Mouse (Mus musculus) heart, postnatal 0 days (tissue): ENCODE results near the gene Car8. TPM values are rescaled to one million over a fixed set of nuclear protein-coding genes. Genes with fewer than 3 reads are reported as not detected.

Experiments used
- ATAC-seq: fragments of 200-750 bp; cut with Nextera tagmentation; 2 replicates; pipeline ENCODE4 v1.8.0; 2017; ENCODE audit warnings: low read depth, moderate number of reproducible peaks, moderate library complexity; ENCODE audit not compliant: insufficient read depth
- DNase-seq: peaks from one replicate; pipeline ENCODE4 v3.0.0-alpha.2; 2016; ENCODE audit warnings: low spot score
- H3K27ac ChIP-seq: fragments of 300-500 bp; sonication (generic); 2 replicates; pipeline ENCODE4 v1.5.1; 2014; ENCODE audit warnings: low read depth, mild to moderate bottlenecking
- H3K27me3 ChIP-seq: fragments of 300-500 bp; sonication (generic); 2 replicates; pipeline ENCODE4 v1.6.1; 2014; ENCODE audit warnings: low read length, mixed read lengths; ENCODE audit not compliant: control insufficient read depth, insufficient read depth
- H3K36me3 ChIP-seq: fragments of 300-500 bp; sonication (generic); replicated peaks from 2 replicates; pipeline ENCODE4 v1.6.1; 2014; ENCODE audit warnings: low read length, mixed read lengths; ENCODE audit not compliant: control insufficient read depth, insufficient read depth
- H3K4me1 ChIP-seq: fragments of 300-500 bp; sonication (generic); 2 replicates; pipeline ENCODE4 v1.6.1; 2014; ENCODE audit warnings: antibody characterized with exemption; ENCODE audit not compliant: control insufficient read depth, insufficient read depth
- H3K4me2 ChIP-seq: fragments of 300-500 bp; sonication (generic); 2 replicates; pipeline ENCODE4 v1.6.1; 2014; ENCODE audit warnings: low read depth, mild to moderate bottlenecking, low read length, moderate library complexity
- H3K4me3 ChIP-seq: fragments of 300-500 bp; sonication (generic); 2 replicates; pipeline ENCODE4 v1.5.1; 2014; ENCODE audit warnings: low read depth, low read length
- H3K9ac ChIP-seq: fragments of 300-500 bp; sonication (generic); replicated peaks from 2 replicates; pipeline ENCODE4 v1.6.1; 2014; ENCODE audit warnings: low read depth, low read length, mixed read lengths
- H3K9me3 ChIP-seq: fragments of 300-500 bp; sonication (generic); replicated peaks from 2 replicates; pipeline ENCODE4 v1.6.1; 2016; ENCODE audit warnings: low read length; ENCODE audit not compliant: control insufficient read depth
- CTCF ChIP-seq: IDR thresholded peaks from 2 replicates; pipeline ENCODE4 v1.5.1; 2016; ENCODE audit warnings: antibody characterized with exemption, control low read depth, low read depth
- EP300 ChIP-seq: IDR thresholded peaks from 2 replicates; pipeline ENCODE4 v1.6.1; 2016; ENCODE audit warnings: antibody characterized with exemption, low read depth
- WGBS: fragments of 180-500 bp; shearing (Covaris S2); extraction: QIAGEN DNeasy Blood & Tissue Kit; methylation state at CpG from one replicate; pipeline ENCODE4 v1.1.7; 2014; 5-methylcytosine and 5-hydroxymethylcytosine counted together
- polyA plus RNA-seq: library from polyadenylated mRNA; unstranded; fragments of >200 nt; fragmentation: Nextera tagmentation; extraction: Ambion mirVana; gene quantifications from 2 replicates; pipeline ENCODE4 v1.2.1, GENCODE M21; 2015
- total RNA-seq: library from RNA; depleted of rRNA; stranded (reverse); fragments of >200 nt; gene quantifications from 2 replicates; pipeline ENCODE4 v1.2.3, GENCODE M21; 2014; ENCODE audit warnings: low replicate concordance

Car8 gene
- total and polyA plus RNA-seq, 2 experiments from 2014 or later, result 9.1 to 12.5 TPM

DNA sequence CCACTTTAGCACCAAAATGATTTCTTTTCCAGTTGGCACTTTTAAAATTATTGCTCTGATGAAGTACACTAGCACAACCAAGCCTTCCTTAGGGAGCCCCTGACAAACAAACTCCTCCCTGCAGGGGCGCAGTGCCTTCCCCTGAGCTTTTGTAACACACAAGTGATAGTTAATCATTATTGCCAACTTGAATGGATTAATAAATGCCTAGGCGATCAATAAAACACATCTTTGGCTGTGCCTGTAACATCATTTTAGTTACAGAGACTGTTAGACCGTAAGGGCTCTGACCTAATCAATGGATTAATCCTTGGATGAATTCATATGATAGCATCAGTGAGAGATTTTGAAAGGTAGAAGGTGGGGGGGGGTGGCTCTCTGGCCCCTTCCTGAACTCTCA is 6.2 kb upstream of the Car8 start:
- ATAC-seq, result no peak
- no peak for TF ChIP-seq CTCF
- no peak for TF ChIP-seq EP300

DNA sequence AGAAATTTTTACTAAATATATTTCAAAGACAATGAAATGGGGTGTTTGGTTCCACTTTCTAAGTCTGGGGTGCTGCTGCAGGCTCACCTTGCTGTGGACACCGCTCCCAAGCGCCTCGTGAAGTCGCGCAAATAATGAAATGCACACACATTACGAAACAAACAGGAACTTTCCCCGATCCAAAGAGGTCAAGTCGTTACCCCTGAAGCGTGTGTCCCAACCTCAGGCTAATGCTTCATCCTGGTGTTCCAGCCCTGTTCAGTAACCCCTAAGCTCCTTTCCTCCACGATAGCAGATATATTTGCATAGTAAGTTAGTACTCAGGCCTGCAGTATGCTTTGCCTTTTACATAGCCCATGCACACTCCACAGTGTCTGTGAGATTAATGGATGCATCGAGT is 858 bp upstream of the Car8 start:
- ATAC-seq (no peak), DNase-seq (no peak)
- H3K4me2 ChIP-seq, result no peak overlapping the region
- no peak for TF ChIP-seq CTCF
- TF ChIP-seq EP300, result no peak
- H3K4me1 ChIP-seq, result peaks cover 4% of the 10 kb centered on the region; the same call in 1 of the 2 replicates
- H3K27me3 ChIP-seq, result no peaks in the 10 kb centered on the region
- H3K36me3 ChIP-seq, result no peaks in the 10 kb centered on the region
- H3K27ac ChIP-seq, result no peak overlapping the region
- H3K4me3 ChIP-seq, result no peak overlapping the region
- WGBS, result 80% methylated on average over 11 of the region's 11 CpGs
- no peak overlapping the region for H3K9ac ChIP-seq
- H3K9me3 ChIP-seq, result no peaks in the 10 kb centered on the region

More for the DNA sequence above, 6.2 kb upstream of the Car8 start:
- no peaks in the 10 kb centered on the region for H3K36me3 ChIP-seq
- no peaks in the 10 kb centered on the region for H3K27me3 ChIP-seq
- DNase-seq, result no peak
- WGBS, result 93% methylated on average over 3 of the region's 3 CpGs
- no peak overlapping the region for H3K4me3 ChIP-seq
- no peak overlapping the region for H3K9ac ChIP-seq
- H3K4me2 ChIP-seq, result no peak overlapping the region
- no peaks in the 10 kb centered on the region for H3K9me3 ChIP-seq
- no peaks in the 10 kb centered on the region for H3K4me1 ChIP-seq
- H3K27ac ChIP-seq, result no peak overlapping the region

DNA sequence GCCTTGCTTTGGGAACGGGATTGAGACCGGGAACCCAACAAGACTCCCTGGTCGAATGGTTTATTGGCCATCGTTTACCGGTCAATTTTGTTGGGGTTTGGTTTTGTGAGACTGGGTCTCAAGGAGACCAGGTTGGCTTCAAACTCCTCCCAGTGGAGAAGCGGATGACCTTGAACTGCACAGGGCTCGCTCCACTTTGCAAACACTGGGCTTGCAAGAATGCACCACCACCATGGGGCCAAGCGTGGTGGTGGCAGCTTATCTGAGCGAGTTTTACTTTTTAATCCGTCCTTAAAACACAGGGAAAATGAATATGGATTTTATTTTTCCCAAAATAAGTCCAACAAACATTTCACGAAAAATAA is 447 bp upstream of the Car8 start:
- ATAC-seq (peak; percentile 75), DNase-seq (peak; percentile 35)
- peak overlapping the region; percentile 68 for H3K9ac ChIP-seq

DNA sequence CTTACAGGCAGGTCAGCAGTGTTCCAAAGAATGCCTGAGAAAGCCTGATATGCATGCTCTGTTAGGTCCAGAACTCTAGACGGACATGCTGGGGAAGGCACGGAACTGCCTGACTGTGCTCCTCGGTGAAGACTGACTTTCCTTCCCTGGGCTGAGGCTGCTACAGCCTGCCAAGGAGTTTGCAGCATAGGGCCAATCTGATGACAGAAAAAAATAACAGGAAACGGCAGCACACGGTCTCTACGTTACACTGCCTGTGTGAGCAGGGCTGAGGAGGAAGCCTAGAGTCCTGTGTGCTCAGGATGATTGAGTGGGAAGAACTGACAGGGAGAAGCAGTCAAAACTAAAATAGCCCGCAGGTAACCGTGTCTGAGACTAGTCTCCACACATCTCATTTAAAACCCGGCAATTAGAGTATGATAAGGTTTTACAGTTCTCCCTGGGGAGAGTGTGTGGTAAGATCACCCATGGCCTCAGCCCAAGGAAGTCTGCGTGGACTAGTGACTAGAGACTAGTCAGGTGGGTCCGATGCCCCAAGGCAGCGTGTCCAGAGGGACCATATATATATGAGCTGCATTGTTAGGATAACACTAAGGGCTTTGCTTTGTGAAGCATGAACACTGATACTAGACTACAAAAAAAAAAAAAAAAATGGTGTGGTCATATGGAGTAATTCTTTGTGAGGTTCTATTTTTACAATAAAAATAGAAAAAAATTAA is 6.3 kb downstream of the Car8 start:
- DNase-seq, result peak; percentile 61
- Histone ChIP-seq H3K36me3 (no peaks in the 10 kb centered on the region), H3K4me3 (no peak overlapping the region), H3K27me3 (no peaks in the 10 kb centered on the region), H3K4me1 (no peaks in the 10 kb centered on the region), H3K27ac (peak overlapping the region; percentile 61), H3K9ac (no peak overlapping the region), H3K9me3 (no peaks in the 10 kb centered on the region), H3K4me2 (peak overlapping the region; percentile 17)
- TF ChIP-seq CTCF (no peak), EP300 (no peak)
- peak; percentile 80 for ATAC-seq
- 32% methylated on average over 12 of the region's 12 CpGs for WGBS

More for the DNA sequence above, 447 bp upstream of the Car8 start:
- peaks cover 4% of the 10 kb centered on the region; the same call in 1 of the 2 replicates for H3K4me1 ChIP-seq
- no peaks in the 10 kb centered on the region for H3K9me3 ChIP-seq
- TF ChIP-seq EP300 (no peak), CTCF (0 out of 2 replicates have a peak, but pooled peaks have one; percentile 11)
- no peaks in the 10 kb centered on the region for H3K27me3 ChIP-seq
- H3K27ac ChIP-seq, result no peak overlapping the region
- H3K4me2 ChIP-seq, result peak overlapping the region; percentile 92
- H3K4me3 ChIP-seq, result peak overlapping the region; percentile 65
- H3K36me3 ChIP-seq, result no peaks in the 10 kb centered on the region
- 19% methylated on average over 11 of the region's 11 CpGs for WGBS

DNA sequence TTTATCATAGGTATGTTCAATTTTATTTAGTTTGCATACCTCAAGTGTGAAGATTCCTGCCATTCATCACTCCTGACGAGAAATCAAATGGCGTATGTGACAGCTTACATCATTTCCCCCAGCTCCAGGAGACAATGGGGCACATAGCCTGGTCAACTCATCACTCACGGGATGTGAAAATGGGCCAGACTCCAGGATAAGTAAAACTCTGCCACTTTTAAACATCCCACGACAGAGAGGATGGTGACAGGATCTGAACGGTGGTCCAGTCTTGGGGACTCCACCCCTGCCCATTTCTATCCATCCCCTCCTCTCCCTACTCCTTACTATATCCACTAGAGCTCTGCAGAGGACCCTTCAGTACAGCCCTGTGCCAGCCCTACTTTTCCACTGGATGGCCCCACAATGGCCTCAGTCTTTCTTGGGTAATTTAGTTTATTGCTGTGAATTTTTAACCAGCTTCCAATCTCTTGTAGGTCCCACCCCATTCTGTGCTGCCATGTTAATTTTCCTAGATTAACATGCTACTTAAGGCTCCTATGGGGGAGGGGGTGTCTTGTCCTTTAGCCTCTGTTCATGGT is 7.5 kb downstream of the Car8 start:
- Histone ChIP-seq H3K9me3 (no peaks in the 10 kb centered on the region), H3K4me3 (no peak overlapping the region), H3K4me1 (no peaks in the 10 kb centered on the region), H3K27me3 (no peaks in the 10 kb centered on the region), H3K27ac (no peak overlapping the region), H3K36me3 (no peaks in the 10 kb centered on the region), H3K4me2 (no peak overlapping the region), H3K9ac (no peak overlapping the region)
- ATAC-seq (no peak), DNase-seq (no peak)
- 61% methylated on average over 5 of the region's 5 CpGs for WGBS
- TF ChIP-seq CTCF (no peak), EP300 (no peak)
